Comparison of ENCODE assay signal across 8 mouse cellular contexts in the genomic region with DNA sequence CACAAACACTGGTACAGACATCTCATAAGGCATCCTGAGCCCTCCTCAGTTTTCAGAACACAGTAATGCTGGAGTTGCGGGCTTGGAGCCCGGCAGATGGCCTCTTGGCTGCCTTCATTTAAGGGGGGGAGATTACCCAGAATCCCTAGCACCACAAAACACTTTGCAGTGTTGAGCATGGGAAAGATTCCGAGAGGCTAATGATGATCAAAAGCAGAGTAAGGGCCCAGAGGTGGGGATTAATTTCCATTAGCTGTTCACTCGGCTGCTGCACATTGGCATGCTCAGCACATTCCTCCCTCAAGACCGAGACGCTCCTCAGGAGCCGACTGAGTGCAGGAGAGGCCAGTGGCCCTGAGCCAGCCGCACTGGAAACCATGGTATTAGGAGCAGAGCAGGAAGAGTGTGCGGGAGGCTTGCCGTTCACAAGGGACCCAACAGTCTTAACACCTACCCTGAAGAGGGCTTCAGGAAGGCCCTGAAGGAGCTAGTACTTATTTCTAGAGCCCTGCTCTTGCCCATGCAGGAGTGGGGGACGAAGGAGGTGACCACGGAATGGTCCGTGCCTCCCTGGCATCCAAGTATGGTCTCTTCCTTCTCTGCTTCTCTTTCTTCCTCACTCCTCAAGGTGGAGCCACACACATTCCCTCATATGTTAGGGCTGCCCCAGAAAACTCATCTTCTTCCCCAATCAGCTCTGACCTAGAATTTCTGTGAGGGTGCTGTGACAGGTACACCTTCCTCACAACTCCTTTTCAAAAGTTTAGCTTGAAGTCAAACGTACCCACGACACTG.
DNase-seq lines count a peak whose midpoint lies in the region; ATAC-seq lines count a peak whose summit lies in the region.

No protein-coding gene starts in this region.

- H3K27ac ChIP-seq in kidney, embryonic 14.5 days (ENCODE audit: low read depth, low read length) = no peak overlapping the region
- H3K27ac ChIP-seq in neural tube, embryonic 14.5 days (ENCODE audit: low read depth, low read length) = peak overlapping the region; percentile 16; the same call in 1 of the 2 replicates

- H3K4me3 ChIP-seq in kidney, embryonic 14.5 days (ENCODE audit: low read length) = no peak overlapping the region
- no peak overlapping the region for H3K4me3 ChIP-seq in neural tube, embryonic 14.5 days (ENCODE audit: low read depth, low read length)

- no peak overlapping the region for H3K4me2 ChIP-seq in kidney, embryonic 14.5 days (replicated peaks; ENCODE audit: low read depth, low read length)
- peak overlapping the region; percentile 14; the same call in 1 of the 2 replicates for H3K4me2 ChIP-seq in neural tube, embryonic 14.5 days (ENCODE audit: low read depth, low read length)

- WGBS in kidney, embryonic 14.5 days = 57% methylated on average over 15 of the region's 15 CpGs
- 52% methylated on average over 15 of the region's 15 CpGs for WGBS in neural tube, embryonic 14.5 days

- no peak for ATAC-seq in kidney, embryonic 14.5 days (ENCODE audit: low FRiP score, low TSS enrichment)
- ATAC-seq in neural tube, embryonic 14.5 days (ENCODE audit: low read depth) = peak; percentile 80
- ATAC-seq in granulocyte monocyte progenitor cell, adult 5-6 weeks (replicated peaks; ENCODE audit: poor library complexity, severe bottlenecking) = no peak

- 0 out of 2 replicates have a peak, but pooled peaks cover 3% of the 10 kb centered on the region for H3K4me1 ChIP-seq in kidney, embryonic 14.5 days (ENCODE audit: control insufficient read depth, insufficient read depth, low read length)
- H3K4me1 ChIP-seq in neural tube, embryonic 14.5 days (ENCODE audit: control insufficient read depth, insufficient read depth, low read length) = 0 out of 2 replicates have a peak, but pooled peaks cover 3% of the 10 kb centered on the region

- H3K36me3 ChIP-seq in kidney, embryonic 14.5 days (ENCODE audit: control insufficient read depth, insufficient read depth, low read length) = no peaks in the 10 kb centered on the region
- no peaks in the 10 kb centered on the region for H3K36me3 ChIP-seq in neural tube, embryonic 14.5 days (ENCODE audit: control insufficient read depth, insufficient read depth, low read length)

- H3K27me3 ChIP-seq in kidney, embryonic 14.5 days (ENCODE audit: control insufficient read depth, insufficient read depth, low read length) = no peaks in the 10 kb centered on the region
- no peaks in the 10 kb centered on the region for H3K27me3 ChIP-seq in neural tube, embryonic 14.5 days (ENCODE audit: control insufficient read depth, insufficient read depth, low read length)

- DNase-seq in kidney, adult 11 months = peak; percentile 55
- peak; percentile 64 for DNase-seq in cerebellum, adult 8-10 months
- peak; percentile 61 for DNase-seq in gastrocnemius, postnatal 10 days
- peak; percentile 60 for DNase-seq in kidney, postnatal 14 days
- DNase-seq in spleen, postnatal 4 days (ENCODE audit: low spot score in 2 of 2) = no peak

- H3K9me3 ChIP-seq in kidney, embryonic 14.5 days (ENCODE audit: control insufficient read depth, low read length) = no peaks in the 10 kb centered on the region
- H3K9me3 ChIP-seq in neural tube, embryonic 14.5 days (ENCODE audit: control insufficient read depth, low read length) = no peaks in the 10 kb centered on the region

- no peak overlapping the region for H3K9ac ChIP-seq in kidney, embryonic 14.5 days (ENCODE audit: low read depth, low read length)
- H3K9ac ChIP-seq in neural tube, embryonic 14.5 days (replicated peaks; ENCODE audit: low read depth, low read length) = no peak overlapping the region

Comparison
In these comparisons a context has a peak if more than half of its experiments do, and no peak if none do; other contexts are left out.
1. DNase-seq: peak in kidney, adult 11 months (single experiment), cerebellum, adult 8-10 months (single experiment), gastrocnemius, postnatal 10 days (single experiment) and kidney, postnatal 14 days (single experiment); none in spleen, postnatal 4 days (0 of 2).